Mouse (Mus musculus) bone marrow, adult 2 months (tissue): Measurements from ENCODE around the gene Tuba3a. TPM values are rescaled to one million over a fixed set of nuclear protein-coding genes. Genes with fewer than 3 reads are reported as not detected.

Experiments used
- H3K27ac ChIP-seq: fragments of 200-500 bp; 2 replicates; pipeline ENCODE4 v1.5.1; 2012; ENCODE audit warnings: low read depth, mild to moderate bottlenecking, control low read depth, inconsistent platforms, low read length; ENCODE audit not compliant: control insufficient read depth, poor library complexity, insufficient read depth
- H3K4me1 ChIP-seq: fragments of 200-500 bp; 2 replicates; pipeline ENCODE4 v1.6.1; 2011; ENCODE audit warnings: low read length; ENCODE audit not compliant: control insufficient read depth, insufficient read depth
- H3K4me3 ChIP-seq: fragments of 200-500 bp; replicated peaks from 2 replicates; pipeline ENCODE3; 2011; ENCODE audit warnings: mild to moderate bottlenecking, low read depth, low read length, control low read depth; ENCODE audit not compliant: control insufficient read depth
- CTCF ChIP-seq: fragments of 200-500 bp; IDR thresholded peaks from 2 replicates; pipeline ENCODE4 v1.5.1; 2011; ENCODE audit warnings: low read length, control low read depth; ENCODE audit not compliant: control insufficient read depth, insufficient read depth
- POLR2A ChIP-seq: fragments of 200-500 bp; IDR thresholded peaks from 2 replicates; pipeline ENCODE4 v1.6.1; 2011; ENCODE audit warnings: low read depth, mild to moderate bottlenecking, control low read depth, low read length, borderline replicate concordance; ENCODE audit not compliant: control insufficient read depth
- WGBS: fragments of 180-500 bp; shearing (Covaris S2); methylation state at CpG from one replicate; pipeline ENCODE4 v1.1.7; 2018; 5-methylcytosine and 5-hydroxymethylcytosine counted together
- polyA plus RNA-seq: library from polyadenylated mRNA; stranded (reverse); fragments of >200 nt; gene quantifications from 2 replicates; pipeline ENCODE4 v1.2.4, GENCODE M21; 2011; ENCODE audit warnings: low replicate concordance; ENCODE audit not compliant: missing spikeins, insufficient read depth, insufficient read length

The Tuba3a gene
- polyA plus RNA-seq, 1 experiment = not detected

DNA sequence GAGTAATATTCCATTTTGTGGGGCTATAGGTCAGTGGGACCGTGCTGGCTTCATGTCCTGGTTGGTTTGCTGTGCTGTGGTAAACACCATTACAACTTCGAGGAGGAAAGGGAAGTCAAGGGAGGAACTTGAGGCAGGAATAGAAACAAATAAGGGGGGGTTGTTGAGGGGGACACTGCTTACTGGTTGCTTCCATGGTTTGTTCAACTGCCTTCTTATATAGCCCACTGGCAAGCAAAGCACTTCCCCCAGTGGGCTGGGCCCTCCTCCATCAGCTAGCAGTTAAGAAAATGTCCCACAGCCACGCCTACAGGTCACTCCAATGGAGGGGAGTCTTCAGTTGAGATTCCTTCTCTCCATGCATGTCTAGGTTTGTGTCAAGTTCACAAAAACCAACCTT, 33.6 kb downstream of the Tuba3a start:
- Histone ChIP-seq H3K27ac (no peak overlapping the region), H3K4me1 (peaks cover 4% of the 10 kb centered on the region; the same call in 1 of the 2 replicates), H3K4me3 (no peak overlapping the region)
- 20% methylated on average over 3 of the region's 3 CpGs for WGBS
- no peak for TF ChIP-seq CTCF

DNA sequence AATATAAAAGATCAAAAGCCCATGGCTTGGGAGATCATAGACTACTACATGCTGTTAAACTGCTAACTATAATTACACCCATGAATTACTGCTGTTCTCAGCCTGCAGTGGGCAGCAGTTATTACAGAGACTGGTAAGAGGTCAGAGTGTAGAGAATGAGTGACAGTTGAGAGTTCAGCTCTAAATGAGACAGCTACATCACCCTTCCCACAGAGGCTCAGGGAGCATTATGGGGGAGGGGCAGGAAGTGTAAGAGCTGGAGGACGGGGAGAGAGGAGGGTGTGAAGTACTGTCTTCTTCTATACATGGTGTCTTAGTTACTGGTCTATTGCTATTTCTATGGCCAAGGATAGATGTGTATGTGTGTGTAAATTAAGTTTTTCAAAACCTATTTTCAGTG, 41.3 kb downstream of the Tuba3a start:
- 11% methylated on average over 1 of the region's 1 CpGs for WGBS

DNA sequence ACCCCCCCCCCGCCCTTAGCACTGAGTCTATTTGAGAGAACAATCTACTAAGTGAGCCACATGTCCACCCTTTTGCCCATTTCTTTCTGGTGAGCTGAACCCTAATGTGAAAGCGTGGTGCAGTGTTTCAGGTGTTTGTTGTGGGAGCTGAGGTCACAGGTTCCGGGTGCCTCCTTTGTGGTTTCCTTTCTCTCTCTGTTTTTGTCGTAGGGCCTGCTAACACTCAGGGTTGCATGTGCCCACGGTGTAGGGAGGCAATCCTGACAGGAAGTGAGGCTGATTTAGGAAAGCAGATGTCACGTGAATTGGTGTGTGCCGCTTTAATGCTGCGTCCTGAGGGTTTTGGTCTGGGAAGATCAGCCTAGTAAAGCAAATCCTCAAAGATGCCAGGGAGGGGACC, 44.3 kb downstream of the Tuba3a start:
- Histone ChIP-seq H3K4me1 (peaks cover 12% of the 10 kb centered on the region), H3K4me3 (no peak overlapping the region), H3K27ac (no peak overlapping the region)
- no peak for TF ChIP-seq CTCF
- TF ChIP-seq POLR2A = no peak
- WGBS = 11% methylated on average over 8 of the region's 8 CpGs

More for the DNA sequence above, 41.3 kb downstream of the Tuba3a start:
- Histone ChIP-seq H3K4me3 (no peak overlapping the region), H3K4me1 (peaks cover 7% of the 10 kb centered on the region), H3K27ac (no peak overlapping the region)
- TF ChIP-seq POLR2A (no peak), CTCF (no peak)

DNA sequence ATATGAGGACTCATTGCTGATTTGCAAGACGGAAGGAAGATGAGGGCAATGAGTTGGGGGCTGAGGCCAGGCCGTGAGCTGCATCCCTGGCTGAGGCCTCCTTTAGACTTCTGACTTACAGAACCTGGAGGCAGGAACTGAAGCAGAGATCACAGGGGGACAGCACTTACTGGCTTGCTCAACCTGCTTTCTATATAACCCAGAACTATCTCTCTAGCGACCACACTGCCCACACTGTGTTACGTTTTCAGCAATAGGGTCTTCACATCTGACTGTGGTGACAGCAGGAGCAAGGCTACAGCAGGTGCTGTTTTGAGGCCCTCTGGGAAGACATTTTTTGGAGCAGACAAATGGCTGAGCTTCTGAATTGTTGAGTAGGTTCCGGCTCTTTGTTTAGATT, 45.2 kb downstream of the Tuba3a start:
- H3K27ac ChIP-seq = no peak overlapping the region
- TF ChIP-seq POLR2A (no peak), CTCF (no peak)
- WGBS = 44% methylated on average over 5 of the region's 5 CpGs
- peaks cover 10% of the 10 kb centered on the region for H3K4me1 ChIP-seq
- H3K4me3 ChIP-seq = no peak overlapping the region

DNA sequence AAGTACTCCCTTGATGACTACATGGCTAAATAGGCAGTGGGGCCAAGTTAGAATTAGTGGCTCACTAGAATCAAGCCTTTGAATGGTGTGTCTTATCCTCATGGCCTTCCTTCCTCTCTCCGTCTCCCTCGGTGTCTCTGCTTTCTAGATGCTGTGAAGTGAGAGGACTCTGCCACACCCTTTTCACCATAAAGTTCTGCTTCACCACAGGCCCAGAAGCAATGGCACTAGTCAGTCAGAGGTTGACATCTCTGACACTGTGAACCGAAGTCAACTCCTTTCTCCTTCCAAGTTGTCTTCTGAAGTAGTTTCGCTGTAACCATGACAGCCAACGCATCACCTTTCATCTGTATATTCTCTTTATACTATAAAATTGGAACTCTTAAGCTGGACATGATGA, 46.3 kb downstream of the Tuba3a start:
- Histone ChIP-seq H3K27ac (no peak overlapping the region), H3K4me3 (no peak overlapping the region), H3K4me1 (peaks cover 10% of the 10 kb centered on the region)
- TF ChIP-seq POLR2A (no peak), CTCF (no peak)
- WGBS = 69% methylated on average over 5 of the region's 5 CpGs

DNA sequence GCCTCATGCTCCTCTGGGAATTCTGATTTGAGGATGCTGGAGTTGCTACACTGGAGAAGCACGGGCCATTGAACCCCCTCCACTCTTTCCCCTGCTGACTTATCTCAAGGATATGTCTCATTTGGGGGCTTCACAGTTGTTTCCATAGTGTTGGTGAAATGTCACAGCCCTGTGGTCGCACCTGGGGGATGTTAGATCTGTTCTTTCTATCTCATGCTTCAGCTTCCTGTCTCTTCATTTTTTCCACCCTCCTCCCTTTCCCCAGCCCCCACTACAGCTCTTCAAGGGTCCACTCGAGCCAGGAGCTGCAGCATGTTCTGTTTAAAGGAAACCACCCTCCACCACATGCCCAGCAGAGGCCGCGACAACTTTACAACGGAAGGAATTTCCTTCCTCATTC, 47.4 kb downstream of the Tuba3a start:
- 6% methylated on average over 6 of the region's 6 CpGs for WGBS
- 0 out of 2 replicates have a peak overlapping the region, but pooled peaks have one; percentile 25 for H3K27ac ChIP-seq
- no peak for TF ChIP-seq POLR2A
- no peak for TF ChIP-seq CTCF
- H3K4me1 ChIP-seq = peaks cover 10% of the 10 kb centered on the region
- no peak overlapping the region for H3K4me3 ChIP-seq

DNA sequence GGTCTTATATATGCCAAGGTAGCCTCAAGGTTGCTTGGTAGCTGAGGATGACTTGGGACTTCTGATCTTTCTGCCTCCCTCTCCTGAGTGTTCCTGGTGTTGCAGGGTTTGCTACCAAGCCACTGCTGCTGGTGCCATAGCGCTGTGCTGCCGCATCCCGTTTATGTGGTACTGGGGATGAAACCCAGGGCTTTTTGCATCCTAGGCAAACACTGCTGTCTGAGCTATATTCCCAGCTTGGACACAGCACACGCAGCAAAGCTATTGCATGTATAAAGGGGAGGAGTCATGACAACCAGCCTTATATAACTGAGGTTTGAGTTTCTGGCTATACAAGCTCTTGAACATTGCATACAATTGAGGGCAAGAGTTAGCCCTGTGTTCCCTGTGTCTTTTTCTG, 48.4 kb downstream of the Tuba3a start:
- 15% methylated on average over 4 of the region's 4 CpGs for WGBS
- H3K4me3 ChIP-seq = no peak overlapping the region
- peaks cover 8% of the 10 kb centered on the region for H3K4me1 ChIP-seq
- H3K27ac ChIP-seq = no peak overlapping the region; the same call in 1 of the 2 replicates
- TF ChIP-seq CTCF = no peak
- no peak for TF ChIP-seq POLR2A

DNA sequence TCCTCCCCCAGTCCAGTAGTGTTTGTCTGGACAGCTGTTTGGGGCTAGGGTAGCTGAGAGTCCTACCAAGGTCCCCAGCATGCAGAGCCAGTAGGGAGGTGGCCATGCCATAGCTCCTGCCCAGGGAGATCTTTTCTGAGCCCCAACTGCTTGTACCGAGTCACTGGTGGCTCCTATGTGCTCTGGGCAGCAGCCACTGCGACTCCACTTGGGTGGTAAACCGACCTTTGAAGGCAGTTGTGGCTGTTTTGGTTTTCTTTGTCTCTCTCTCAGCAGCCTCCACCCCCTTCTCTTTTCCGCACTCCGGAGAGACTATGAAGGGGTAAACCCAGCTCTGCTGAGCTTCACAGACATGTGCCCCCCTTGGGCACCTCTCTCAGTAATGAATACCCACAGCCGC, 49.1 kb downstream of the Tuba3a start, which contains the start of gene Cd27:
Gene Cd27 (minus strand): TSS at position 229 of the 400 bp plus-strand sequence.
- Histone ChIP-seq H3K4me3 (peak within 1 kb of the TSS; percentile 31), H3K4me1 (peaks cover 7% of the 10 kb centered on the region), H3K27ac (peak within 1 kb of the TSS; percentile 18)
- 7% methylated on average over 6 of the region's 6 CpGs for WGBS
- TF ChIP-seq CTCF = no peak
- TF ChIP-seq POLR2A = no peak

DNA sequence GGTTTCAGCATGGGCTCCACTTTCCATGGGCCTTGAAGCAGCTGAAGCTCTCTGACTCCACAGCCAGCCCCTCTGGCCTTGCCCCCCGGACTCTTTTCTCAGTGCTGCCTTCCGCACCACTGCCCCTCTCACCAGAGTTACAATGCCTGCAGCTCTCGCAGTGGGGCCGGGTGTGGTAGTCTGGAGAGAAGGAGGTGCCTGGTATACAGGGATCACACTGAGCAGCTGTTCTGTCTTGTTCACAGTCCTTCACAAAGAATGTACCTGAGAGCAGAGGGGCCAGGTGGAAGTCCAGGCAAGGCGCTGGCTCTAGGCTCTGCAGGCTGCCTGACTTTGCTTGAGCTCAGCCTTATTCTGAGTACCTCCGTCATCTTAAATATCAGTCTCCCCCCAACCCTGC, 49.5 kb downstream of the Tuba3a start:
- peak overlapping the region; percentile 18; the same call in 1 of the 2 replicates for H3K27ac ChIP-seq
- peak overlapping the region; percentile 31 for H3K4me3 ChIP-seq
- 25% methylated on average over 6 of the region's 6 CpGs for WGBS
- H3K4me1 ChIP-seq = peaks cover 5% of the 10 kb centered on the region
- TF ChIP-seq CTCF = no peak
- no peak for TF ChIP-seq POLR2A

DNA sequence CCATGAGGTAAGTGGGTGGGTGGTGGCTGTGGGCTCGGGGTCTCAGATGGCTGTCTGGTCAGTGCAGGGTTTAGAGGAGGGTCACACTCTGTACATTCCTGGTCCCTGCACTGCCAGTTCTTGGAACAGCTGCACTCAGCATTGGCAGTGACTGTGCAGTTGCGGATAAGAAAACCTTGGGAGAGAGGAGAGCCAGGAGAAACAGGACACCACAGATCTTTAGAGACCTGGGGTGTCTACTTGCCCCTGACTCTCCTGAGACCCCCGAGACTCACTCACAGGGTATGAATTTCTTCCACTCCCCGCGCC, 51.4 kb downstream of the Tuba3a start:
- TF ChIP-seq POLR2A (no peak), CTCF (no peak)
- peaks cover 5% of the 10 kb centered on the region for H3K4me1 ChIP-seq
- H3K4me3 ChIP-seq = no peak overlapping the region
- no peak overlapping the region for H3K27ac ChIP-seq
- 42% methylated on average over 5 of the region's 5 CpGs for WGBS
